Mouse (Mus musculus): Measurements from ENCODE around the gene Cntnap5c. TPM values are rescaled to one million over a fixed set of nuclear protein-coding genes. Genes with fewer than 3 reads are reported as not detected.

Cntnap5c gene
- polyA plus RNA-seq, 1 experiment from 2014 or later: not detected

DNA sequence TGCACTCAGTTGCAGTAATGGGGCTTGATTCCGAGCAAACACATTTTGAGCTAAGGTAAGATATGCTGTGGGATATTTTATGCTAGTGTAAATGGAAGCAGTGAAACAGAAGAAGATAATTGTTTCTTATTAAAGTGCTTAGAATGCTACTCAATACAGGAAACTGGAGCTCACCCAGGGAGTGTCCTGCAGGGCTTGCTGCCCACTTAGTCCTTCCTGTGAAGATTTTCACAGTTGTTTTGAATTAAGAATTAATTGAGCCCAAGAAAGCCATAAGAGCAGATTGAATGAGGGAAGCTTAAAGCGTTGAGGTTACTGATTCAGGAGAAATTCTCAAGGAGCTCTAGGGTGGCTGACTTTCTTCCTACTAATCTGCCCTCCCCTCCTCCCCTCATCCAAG lies 586.9 kb downstream of the Cntnap5c start:
- Histone ChIP-seq H3K4me2 (no peak overlapping the region), H3K9me3 (replicated peaks) (no peaks in the 10 kb centered on the region), H3K27ac (replicated peaks) (no peak overlapping the region), H3K27me3 (no peaks in the 10 kb centered on the region), H3K4me1 (replicated peaks) (no peaks in the 10 kb centered on the region), H3K36me3 (replicated peaks) (no peaks in the 10 kb centered on the region), H3K9ac (no peak overlapping the region), H3K4me3 (replicated peaks) (no peak overlapping the region)
- WGBS (ENCODE audit: insufficient replicate concordance): 37% methylated on average over 2 of the region's 2 CpGs
- ATAC-seq (ENCODE audit: insufficient read depth): no peak

DNA sequence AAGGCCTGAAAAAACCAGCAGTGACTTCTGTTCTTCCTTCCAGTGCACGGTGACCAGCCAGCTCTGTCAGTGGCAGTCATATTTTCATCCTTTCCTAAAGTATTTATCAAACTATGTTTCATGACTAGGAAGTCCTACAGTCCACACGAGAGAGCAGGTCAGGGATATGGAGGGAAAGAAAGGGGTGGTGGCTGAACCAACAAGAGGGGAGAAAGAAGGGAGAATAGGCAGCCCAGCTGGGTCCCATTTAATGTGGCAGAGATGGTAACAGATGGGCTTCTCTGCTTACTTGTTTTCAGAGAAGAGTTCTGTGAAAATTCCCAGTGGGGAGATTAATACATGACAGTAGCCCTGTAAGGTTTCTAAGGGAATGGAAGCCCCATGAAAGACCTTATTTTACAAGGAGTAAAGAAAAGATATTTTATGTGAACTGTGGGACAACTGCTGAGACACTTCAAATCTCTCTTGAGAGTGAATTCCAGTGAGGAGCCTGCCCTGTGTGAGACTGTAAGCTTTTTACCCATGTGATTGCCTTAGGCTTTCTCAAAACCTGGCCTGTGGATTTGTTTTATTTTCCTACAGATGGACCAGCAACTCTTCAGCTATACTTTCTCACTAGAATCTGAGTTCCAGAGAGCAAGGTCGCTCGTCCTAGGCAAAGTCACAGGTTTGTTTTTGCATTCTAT lies 594.4 kb downstream of the Cntnap5c start:
- WGBS (ENCODE audit: insufficient replicate concordance): 44% methylated on average over 4 of the region's 4 CpGs

DNA sequence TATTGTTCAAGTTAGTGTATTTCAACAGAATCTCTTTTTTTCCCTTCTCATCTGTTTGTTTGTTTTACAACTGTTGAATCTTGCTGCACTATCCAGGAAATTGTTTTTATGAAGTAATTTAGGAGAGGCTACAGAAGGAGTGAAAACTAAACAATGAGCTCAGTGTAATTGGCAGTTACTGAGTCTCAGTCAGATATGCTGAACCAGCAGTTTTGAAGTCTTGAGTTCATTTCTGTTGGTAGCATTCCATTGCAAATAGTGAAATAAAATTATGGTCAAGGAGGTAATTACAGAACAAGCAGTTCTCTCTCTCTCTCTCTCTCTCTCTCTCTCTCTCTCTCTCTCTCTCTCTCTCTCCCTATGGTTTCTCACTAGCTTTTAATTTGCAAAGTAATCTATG lies 600.7 kb downstream of the Cntnap5c start:
- Histone ChIP-seq H3K36me3 (replicated peaks) (no peaks in the 10 kb centered on the region), H3K4me1 (replicated peaks) (no peaks in the 10 kb centered on the region), H3K27me3 (no peaks in the 10 kb centered on the region), H3K9me3 (replicated peaks) (no peaks in the 10 kb centered on the region), H3K27ac (replicated peaks) (no peak overlapping the region), H3K9ac (no peak overlapping the region), H3K4me3 (replicated peaks) (no peak overlapping the region), H3K4me2 (no peak overlapping the region)
- ATAC-seq (ENCODE audit: insufficient read depth): no peak

More for the DNA sequence above, 594.4 kb downstream of the Cntnap5c start:
- ATAC-seq (ENCODE audit: insufficient read depth): no peak
- no peak overlapping the region for H3K4me2 ChIP-seq
- no peak overlapping the region for H3K27ac ChIP-seq (replicated peaks)
- no peak overlapping the region for H3K9ac ChIP-seq
- no peaks in the 10 kb centered on the region for H3K27me3 ChIP-seq
- H3K9me3 ChIP-seq (replicated peaks): no peaks in the 10 kb centered on the region
- H3K36me3 ChIP-seq (replicated peaks): no peaks in the 10 kb centered on the region
- H3K4me1 ChIP-seq (replicated peaks): no peaks in the 10 kb centered on the region
- H3K4me3 ChIP-seq (replicated peaks): no peak overlapping the region

DNA sequence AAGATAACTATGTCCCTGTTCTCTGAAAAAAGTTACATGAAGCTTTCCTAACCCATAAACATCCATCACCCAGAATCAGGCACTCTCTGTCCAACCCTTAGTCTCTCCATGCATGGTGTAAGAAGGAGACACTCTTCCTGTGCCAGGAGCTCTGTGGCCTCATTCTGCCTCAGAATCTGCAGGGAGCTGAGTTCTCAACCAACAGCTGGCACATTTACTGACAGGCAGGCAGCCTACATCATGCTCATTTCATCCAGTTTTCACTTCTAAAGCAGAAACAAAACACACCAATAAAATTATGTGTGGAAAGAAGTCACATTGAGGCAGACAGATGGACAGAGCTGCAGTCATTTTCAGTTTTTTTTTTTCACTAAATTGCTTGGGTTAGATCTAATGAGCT lies 638.4 kb downstream of the Cntnap5c start:
- Histone ChIP-seq H3K4me2 (no peak overlapping the region), H3K4me1 (replicated peaks) (no peaks in the 10 kb centered on the region), H3K9ac (no peak overlapping the region), H3K27me3 (no peaks in the 10 kb centered on the region), H3K36me3 (replicated peaks) (no peaks in the 10 kb centered on the region), H3K27ac (replicated peaks) (no peak overlapping the region), H3K9me3 (replicated peaks) (no peaks in the 10 kb centered on the region), H3K4me3 (replicated peaks) (no peak overlapping the region)
- ATAC-seq (ENCODE audit: insufficient read depth): no peak

DNA sequence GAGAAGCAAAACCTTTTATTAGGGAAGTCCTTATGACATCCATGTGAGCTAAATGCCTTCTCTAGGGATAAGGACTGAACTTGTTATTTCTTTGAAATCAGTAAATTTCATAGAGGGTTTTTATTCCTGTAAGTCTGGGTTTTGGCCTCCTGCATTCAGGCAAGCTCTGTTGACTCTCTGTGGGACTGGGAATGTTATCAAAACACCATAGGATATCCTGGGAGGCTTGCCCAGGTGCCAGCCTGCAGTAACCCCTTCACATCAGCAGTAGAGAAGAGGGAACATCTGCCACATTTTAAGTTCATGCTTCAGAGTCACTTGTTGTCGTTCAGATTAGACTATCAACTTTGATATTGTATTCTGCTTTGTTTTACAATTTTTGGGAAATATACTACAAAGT lies 639.4 kb downstream of the Cntnap5c start:
- no peak for ATAC-seq (ENCODE audit: insufficient read depth)
- H3K27ac ChIP-seq (replicated peaks): no peak overlapping the region
- 55% methylated on average over 1 of the region's 1 CpGs for WGBS (ENCODE audit: insufficient replicate concordance)

DNA sequence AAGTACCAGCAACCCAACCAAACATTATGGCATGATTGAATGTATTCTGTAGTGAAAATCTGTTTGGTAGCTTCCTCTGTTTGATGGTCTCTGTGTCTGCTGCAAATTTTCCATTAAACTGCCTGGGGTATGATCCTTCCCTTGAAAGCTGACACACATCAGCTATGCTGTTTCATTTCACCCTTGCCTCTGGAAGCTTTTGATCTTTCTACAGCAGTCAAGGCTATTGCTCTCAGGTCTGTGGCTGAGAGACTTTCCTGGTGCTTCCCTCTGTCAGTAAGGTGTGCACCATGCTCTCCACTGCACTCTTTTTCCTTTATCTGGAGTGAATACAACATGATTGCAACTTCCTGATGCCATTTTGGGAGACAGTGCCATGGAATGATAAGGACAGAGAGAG lies 668.1 kb downstream of the Cntnap5c start:
- ATAC-seq (ENCODE audit: insufficient read depth): no peak
- H3K4me3 ChIP-seq (replicated peaks): no peak overlapping the region
- H3K27me3 ChIP-seq: no peaks in the 10 kb centered on the region
- no peak overlapping the region for H3K4me2 ChIP-seq
- H3K9ac ChIP-seq: no peak overlapping the region
- no peaks in the 10 kb centered on the region for H3K36me3 ChIP-seq (replicated peaks)
- no peaks in the 10 kb centered on the region for H3K9me3 ChIP-seq (replicated peaks)
- H3K27ac ChIP-seq (replicated peaks): no peak overlapping the region
- H3K4me1 ChIP-seq (replicated peaks): no peaks in the 10 kb centered on the region

More for the DNA sequence above, 639.4 kb downstream of the Cntnap5c start:
- Histone ChIP-seq H3K4me2 (no peak overlapping the region), H3K9ac (no peak overlapping the region), H3K4me3 (replicated peaks) (no peak overlapping the region), H3K36me3 (replicated peaks) (no peaks in the 10 kb centered on the region), H3K4me1 (replicated peaks) (no peaks in the 10 kb centered on the region), H3K9me3 (replicated peaks) (no peaks in the 10 kb centered on the region), H3K27me3 (no peaks in the 10 kb centered on the region)

Other genes with a start within 250 kb of the Cntnap5c start
- gene Vmn2r120, start 224.1 kb upstream of the Cntnap5c start, polyA plus RNA-seq (2015; fragmentation: Nextera tagmentation; extraction: Ambion mirVana): not detected in 2 replicates
- not detected in 2 replicates for gene Gm21834, start 27.4 kb upstream of the Cntnap5c start, polyA plus RNA-seq (2015; fragmentation: Nextera tagmentation; extraction: Ambion mirVana)

Data from liver, embryonic 15.5 days (tissue).